ENCODE assay signal across 7 mouse cellular contexts in genomic region chr2:31469931-31470682, GRCm38 (mm10). TPM values are rescaled to one million over a fixed set of nuclear protein-coding genes. Genes with fewer than 3 reads are reported as not detected.
A peak's percentile ranks its signal among the peaks of the same experiment; 100 is the strongest.
DNase-seq lines count a peak whose midpoint lies in the region; ATAC-seq lines count a peak whose summit lies in the region.

Ass1 (plus strand) TSS chr2:31470207.

- intact Hi-C loops in left cerebral cortex, postnatal 4 days (cut with DNase I) = no loop called here

- peak within 1 kb of the TSS; percentile 78 for H3K9ac ChIP-seq in intestine, embryonic 16.5 days (ENCODE audit: low read depth, low read length)

- 1% methylated on average over 47 of the region's 49 CpGs for WGBS in intestine, embryonic 16.5 days
- 1% methylated on average over 49 of the region's 49 CpGs for WGBS in midbrain, embryonic 10.5 days

- H3K9me3 ChIP-seq in intestine, embryonic 16.5 days (ENCODE audit: control insufficient read depth, low read length) = no peaks in the 10 kb centered on the region
- no peaks in the 10 kb centered on the region for H3K9me3 ChIP-seq in midbrain, embryonic 10.5 days (replicated peaks)

- H3K27me3 ChIP-seq in intestine, embryonic 16.5 days (replicated peaks; ENCODE audit: control insufficient read depth, insufficient read depth, low read length) = no peaks in the 10 kb centered on the region
- peaks cover 59% of the 10 kb centered on the region for H3K27me3 ChIP-seq in midbrain, embryonic 10.5 days (ENCODE audit: low read depth, poor library complexity, severe bottlenecking)

- peaks cover 17% of the 10 kb centered on the region for H3K4me1 ChIP-seq in intestine, embryonic 16.5 days (ENCODE audit: control insufficient read depth, insufficient read depth, low read length)
- H3K4me1 ChIP-seq in midbrain, embryonic 10.5 days = peaks cover 31% of the 10 kb centered on the region

- H3K4me2 ChIP-seq in intestine, embryonic 16.5 days (ENCODE audit: low read depth, low read length) = peak within 1 kb of the TSS; percentile 91

- peak; percentile 91 for ATAC-seq in intestine, embryonic 16.5 days

- H3K36me3 ChIP-seq in intestine, embryonic 16.5 days (ENCODE audit: control insufficient read depth, insufficient read depth, low read length) = no peaks in the 10 kb centered on the region
- no peaks in the 10 kb centered on the region for H3K36me3 ChIP-seq in midbrain, embryonic 10.5 days

- H3K27ac ChIP-seq in intestine, embryonic 16.5 days (ENCODE audit: low read length) = peak within 1 kb of the TSS; percentile 64
- H3K27ac ChIP-seq in midbrain, embryonic 10.5 days (replicated peaks) = peak within 1 kb of the TSS; percentile 23; the same call in 1 of the 2 replicates

- peak within 1 kb of the TSS; percentile 66 for H3K4me3 ChIP-seq in intestine, embryonic 16.5 days (ENCODE audit: low read length)
- H3K4me3 ChIP-seq in midbrain, embryonic 10.5 days = peak within 1 kb of the TSS; percentile 61

- DNase-seq in adrenal gland, adult 8-10 months = peak; percentile 73
- DNase-seq in embryo, embryonic 10.5 days (ENCODE audit: low spot score) = peak; percentile 70
- no peak for DNase-seq in gonadal fat pad, adult 2 months (ENCODE audit: low read depth)
- peak; percentile 38 for DNase-seq in left cerebral cortex, postnatal 4 days
- peak; percentile 48 for DNase-seq in midbrain, embryonic 10.5 days (ENCODE audit: low spot score)
- DNase-seq in spleen, adult 12 weeks (ENCODE audit: low spot score) = peak; percentile 57

RNA-seq across cellular contexts. Expression of gene Ass1, which starts in this region (rescaled TPM):
- 10 to 100 TPM; 23.3 to 46.1 (median 34.9) TPM for total RNA-seq in adrenal gland, adult 8-10 months (2022)
- polyA plus RNA-seq in gonadal fat pad, adult 2 months (2012; rRNA removed) = 21.9 and 29.2 TPM in 2 replicates
- polyA plus RNA-seq in intestine, embryonic 16.5 days (2015; fragmentation: Nextera tagmentation; extraction: Ambion mirVana) = 374 and 535 TPM in 2 replicates
- total RNA-seq in left cerebral cortex, postnatal 4 days (2021) = 10 to 100 TPM; 14.7 to 18.2 TPM
- polyA plus RNA-seq in midbrain, embryonic 10.5 days (2016; fragmentation: Nextera tagmentation; extraction: Ambion mirVana) = 11.4 and 13.3 TPM in 2 replicates

Comparison
In these comparisons a context has a peak if more than half of its experiments do, and no peak if none do; other contexts are left out.
1. RNA of gene Ass1 (polyA plus RNA-seq): 374 to 535 TPM in intestine, embryonic 16.5 days; 21.9 to 29.2 TPM in gonadal fat pad, adult 2 months and 11.4 to 13.3 TPM in midbrain, embryonic 10.5 days; every median in the first group is over 10 times any median in the second.